Mouse (Mus musculus) hindbrain, postnatal 0 days (tissue): Measurements from ENCODE around the gene Pyroxd1. TPM values are rescaled to one million over a fixed set of nuclear protein-coding genes. Genes with fewer than 3 reads are reported as not detected.

Experiments
- ATAC-seq: fragments of 200-750 bp; cut with Nextera tagmentation; 2 replicates; pipeline ENCODE4 v1.8.0; 2017; ENCODE audit warnings: mild to moderate bottlenecking, moderate TSS enrichment, moderate library complexity
- DNase-seq: peaks from one replicate; pipeline ENCODE4 v3.0.0-alpha.2; 2015; ENCODE audit warnings: low spot score
- H3K27ac ChIP-seq: fragments of 300-500 bp; sonication (generic); 2 replicates; pipeline ENCODE4 v1.5.1; 2014; ENCODE audit warnings: mild to moderate bottlenecking
- H3K27me3 ChIP-seq: fragments of 300-500 bp; sonication (generic); 2 replicates; pipeline ENCODE4 v1.6.1; 2014; ENCODE audit warnings: low read length, mixed read lengths; ENCODE audit not compliant: insufficient read depth
- H3K36me3 ChIP-seq: fragments of 300-500 bp; sonication (generic); 2 replicates; pipeline ENCODE4 v1.6.1; 2014; ENCODE audit warnings: low read length, mixed read lengths; ENCODE audit not compliant: insufficient read depth
- H3K4me1 ChIP-seq: fragments of 300-500 bp; sonication (generic); 2 replicates; pipeline ENCODE4 v1.6.1; 2014; ENCODE audit warnings: antibody characterized with exemption, low read length, mixed read lengths; ENCODE audit not compliant: insufficient read depth
- H3K4me2 ChIP-seq: fragments of 300-500 bp; sonication (generic); 2 replicates; pipeline ENCODE4 v1.6.1; 2014; ENCODE audit warnings: low read depth, mild to moderate bottlenecking, low read length, moderate library complexity, mixed read lengths
- H3K4me3 ChIP-seq: fragments of 300-500 bp; sonication (generic); 2 replicates; pipeline ENCODE4 v1.5.1; 2014; ENCODE audit warnings: low read length
- H3K9ac ChIP-seq: fragments of 300-500 bp; sonication (generic); replicated peaks from 2 replicates; pipeline ENCODE4 v1.6.1; 2014; ENCODE audit warnings: mild to moderate bottlenecking, low read length, moderate library complexity, mixed read lengths
- H3K9me3 ChIP-seq: fragments of 300-500 bp; sonication (generic); 2 replicates; pipeline ENCODE4 v1.6.1; 2016; ENCODE audit warnings: low read length, mixed read lengths
- CTCF ChIP-seq: IDR thresholded peaks from 2 replicates; pipeline ENCODE4 v1.5.1; 2016; ENCODE audit warnings: antibody characterized with exemption, control low read depth, low read depth
- WGBS: fragments of 180-500 bp; shearing (Covaris S2); extraction: QIAGEN DNeasy Blood & Tissue Kit; methylation state at CpG from one replicate; pipeline ENCODE4 v1.1.7; 2014; 5-methylcytosine and 5-hydroxymethylcytosine counted together
- polyA plus RNA-seq: library from polyadenylated mRNA; unstranded; fragments of >200 nt; fragmentation: Nextera tagmentation; extraction: Ambion mirVana; gene quantifications from 2 replicates; pipeline ENCODE4 v1.2.1, GENCODE M21; 2015
- total RNA-seq: library from RNA; depleted of rRNA; stranded (reverse); fragments of >200 nt; gene quantifications from 2 replicates; pipeline ENCODE4 v1.2.3, GENCODE M21; 2014

Gene Pyroxd1
- total and polyA plus RNA-seq, 2 experiments from 2014 or later: 12.0 to 18.5 TPM

GRCm38 (mm10) chr6:142387011-142387754 is 41.7 kb downstream of the Pyroxd1 start, which contains the start of the genes Recql and Golt1b:
Gene Recql (minus strand): TSS chr6:142387087.
Gene Golt1b (plus strand): TSS chr6:142387221.
- peak; percentile 100 for ATAC-seq
- H3K27me3 ChIP-seq: no peaks in the 10 kb centered on the region
- H3K9me3 ChIP-seq: no peaks in the 10 kb centered on the region
- TF ChIP-seq CTCF: no peak
- H3K4me3 ChIP-seq: peak within 1 kb of the TSS; percentile 97
- H3K9ac ChIP-seq: peak within 1 kb of the TSS; percentile 85
- H3K4me1 ChIP-seq: 0 out of 2 replicates have a peak, but pooled peaks cover 3% of the 10 kb centered on the region
- H3K36me3 ChIP-seq: no peaks in the 10 kb centered on the region
- peak within 1 kb of the TSS; percentile 54; the same call in 1 of the 2 replicates for H3K27ac ChIP-seq
- WGBS: 2% methylated on average over 62 of the region's 87 CpGs
- DNase-seq: peak; percentile 98
- peak within 1 kb of the TSS; percentile 89 for H3K4me2 ChIP-seq

- H3K9me3 ChIP-seq: no peaks in the 10 kb centered on the region
- H3K9ac ChIP-seq: peak overlapping the region; percentile 85
- H3K27me3 ChIP-seq: no peaks in the 10 kb centered on the region
- TF ChIP-seq CTCF: no peak
- H3K4me2 ChIP-seq: peak overlapping the region; percentile 89
- WGBS: 22% methylated on average over 8 of the region's 8 CpGs
- H3K36me3 ChIP-seq: no peaks in the 10 kb centered on the region
- H3K4me1 ChIP-seq: 0 out of 2 replicates have a peak, but pooled peaks cover 3% of the 10 kb centered on the region
- no peak for ATAC-seq
- H3K27ac ChIP-seq: no peak overlapping the region
- peak overlapping the region; percentile 97 for H3K4me3 ChIP-seq
- DNase-seq: no peak
Observed at GRCm38 (mm10) chr6:142387755-142388271, 42.4 kb downstream of the Pyroxd1 start.

GRCm38 (mm10) chr6:142389101-142389500 is 43.6 kb downstream of the Pyroxd1 start:
- no peaks in the 10 kb centered on the region for H3K9me3 ChIP-seq
- H3K4me3 ChIP-seq: no peak overlapping the region
- DNase-seq: no peak
- 0 out of 2 replicates have a peak, but pooled peaks cover 3% of the 10 kb centered on the region for H3K4me1 ChIP-seq
- no peaks in the 10 kb centered on the region for H3K36me3 ChIP-seq
- WGBS: 92% methylated on average over 2 of the region's 2 CpGs
- no peak for ATAC-seq
- no peak overlapping the region for H3K4me2 ChIP-seq
- no peak overlapping the region for H3K27ac ChIP-seq
- no peak overlapping the region for H3K9ac ChIP-seq
- TF ChIP-seq CTCF: no peak
- no peaks in the 10 kb centered on the region for H3K27me3 ChIP-seq

- Histone ChIP-seq H3K9me3 (no peaks in the 10 kb centered on the region), H3K27ac (no peak overlapping the region), H3K27me3 (no peaks in the 10 kb centered on the region), H3K36me3 (peaks cover 2% of the 10 kb centered on the region; the same call in 1 of the 2 replicates), H3K9ac (no peak overlapping the region), H3K4me3 (no peak overlapping the region), H3K4me2 (no peak overlapping the region), H3K4me1 (no peaks in the 10 kb centered on the region)
- WGBS: 91% methylated on average over 5 of the region's 5 CpGs
- no peak for TF ChIP-seq CTCF
- DNase-seq: no peak
- ATAC-seq: no peak
Observed at GRCm38 (mm10) chr6:142392312-142392711, 46.9 kb downstream of the Pyroxd1 start.

- Histone ChIP-seq H3K4me2 (no peak overlapping the region), H3K9ac (no peak overlapping the region), H3K4me3 (no peak overlapping the region), H3K4me1 (no peaks in the 10 kb centered on the region), H3K36me3 (peaks cover 2% of the 10 kb centered on the region; the same call in 1 of the 2 replicates), H3K9me3 (no peaks in the 10 kb centered on the region), H3K27me3 (no peaks in the 10 kb centered on the region), H3K27ac (no peak overlapping the region)
- ATAC-seq (no peak), DNase-seq (no peak)
- TF ChIP-seq CTCF: no peak
- 65% methylated on average over 5 of the region's 5 CpGs for WGBS
Observed at GRCm38 (mm10) chr6:142394669-142395068, 49.2 kb downstream of the Pyroxd1 start.

GRCm38 (mm10) chr6:142395756-142396155 is 50.3 kb downstream of the Pyroxd1 start:
- Histone ChIP-seq H3K4me3 (no peak overlapping the region), H3K27me3 (no peaks in the 10 kb centered on the region), H3K36me3 (peaks cover 10% of the 10 kb centered on the region; the same call in 1 of the 2 replicates), H3K27ac (no peak overlapping the region), H3K9ac (no peak overlapping the region), H3K4me1 (no peaks in the 10 kb centered on the region), H3K9me3 (no peaks in the 10 kb centered on the region), H3K4me2 (no peak overlapping the region)
- no peak for TF ChIP-seq CTCF
- DNase-seq (no peak), ATAC-seq (no peak)
- 90% methylated on average over 6 of the region's 6 CpGs for WGBS
